Mouse (Mus musculus): ENCODE measurements around the gene Racgap1.

DNA sequence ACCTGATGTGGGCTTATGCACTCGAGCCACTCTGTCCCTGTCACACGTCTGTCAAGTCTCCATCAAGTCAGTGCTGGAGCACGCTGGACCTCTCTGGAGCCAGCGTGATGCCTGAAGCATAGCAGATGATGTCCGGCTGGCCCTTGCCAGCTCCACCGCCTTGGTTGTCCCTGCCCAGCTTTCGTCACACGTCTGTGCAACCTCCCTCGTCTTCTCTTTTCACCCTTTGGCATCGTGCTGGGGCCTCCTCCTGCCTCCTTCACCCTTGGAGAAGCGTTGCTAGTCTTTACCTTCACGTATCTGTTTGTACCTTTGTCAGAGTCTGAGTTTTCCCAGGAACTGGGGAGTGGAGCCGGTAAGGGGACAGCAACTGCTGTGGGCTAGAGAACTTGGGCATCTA is 37.2 kb downstream of the Racgap1 start:
- no peak for TF ChIP-seq CTCF (IDR thresholded peaks at IDR 0.05)
- TF ChIP-seq POLR2A (IDR thresholded peaks at IDR 0.05; ENCODE audit: insufficient read depth, low read depth, low read length): no peak
- TF ChIP-seq EP300 (IDR thresholded peaks at IDR 0.05; ENCODE audit: insufficient read depth, low read depth, low read length): no peak

Measured in heart, adult 2 months (tissue).